Mouse (Mus musculus) liver, postnatal 0 days (tissue): ENCODE results near the gene Med26. TPM values are rescaled to one million over a fixed set of nuclear protein-coding genes. Genes with fewer than 3 reads are reported as not detected.
A peak's percentile ranks its signal among the peaks of the same experiment; 100 is the strongest.

Experiments
- ATAC-seq: fragments of 200-750 bp; cut with Nextera tagmentation; 2 replicates; pipeline ENCODE4 v1.8.0; 2017; ENCODE audit warnings: mild to moderate bottlenecking, moderate library complexity
- DNase-seq: peaks from one replicate; pipeline ENCODE4 v3.0.0-alpha.2; 2016
- H3K27ac ChIP-seq: fragments of 300-500 bp; sonication (generic); 2 replicates; pipeline ENCODE4 v1.5.1; 2014; ENCODE audit warnings: antibody characterized with exemption, moderate library complexity, mild to moderate bottlenecking, low read depth
- H3K27me3 ChIP-seq: fragments of 300-500 bp; sonication (generic); 2 replicates; pipeline ENCODE4 v1.6.1; 2014; ENCODE audit warnings: low read length, control low read depth, mixed read lengths; ENCODE audit not compliant: insufficient read depth
- H3K36me3 ChIP-seq: fragments of 300-500 bp; sonication (generic); replicated peaks from 2 replicates; pipeline ENCODE4 v1.6.1; 2014; ENCODE audit warnings: mild to moderate bottlenecking, control low read depth, low read length, moderate library complexity, mixed read lengths; ENCODE audit not compliant: insufficient read depth
- H3K4me1 ChIP-seq: fragments of 300-500 bp; sonication (generic); 2 replicates; pipeline ENCODE4 v1.6.1; 2014; ENCODE audit warnings: antibody characterized with exemption, mild to moderate bottlenecking, control low read depth; ENCODE audit not compliant: insufficient read depth
- H3K4me2 ChIP-seq: fragments of 300-500 bp; sonication (generic); 2 replicates; pipeline ENCODE4 v1.6.1; 2014; ENCODE audit warnings: low read depth, mild to moderate bottlenecking, low read length, moderate library complexity, mixed read lengths
- H3K4me3 ChIP-seq: fragments of 300-500 bp; sonication (generic); 2 replicates; pipeline ENCODE4 v1.5.1; 2014; ENCODE audit warnings: low read depth, low read length
- H3K9ac ChIP-seq: fragments of 300-500 bp; sonication (generic); replicated peaks from 2 replicates; pipeline ENCODE4 v1.6.1; 2014; ENCODE audit warnings: mild to moderate bottlenecking, moderate library complexity
- H3K9me3 ChIP-seq: fragments of 300-500 bp; sonication (generic); 2 replicates; pipeline ENCODE4 v1.6.1; 2016; ENCODE audit warnings: mild to moderate bottlenecking, control low read depth, low read length, mixed read lengths
- CTCF ChIP-seq: sonication (generic); IDR thresholded peaks from 2 replicates; pipeline ENCODE4 v1.5.1; 2016; ENCODE audit warnings: antibody characterized with exemption, low read depth
- EP300 ChIP-seq: IDR thresholded peaks from 2 replicates; pipeline ENCODE4 v1.6.1; 2016; ENCODE audit warnings: antibody characterized with exemption, low read depth, mild to moderate bottlenecking
- WGBS: fragments of 180-500 bp; shearing (Covaris S2); extraction: QIAGEN DNeasy Blood & Tissue Kit; methylation state at CpG from one replicate; pipeline ENCODE4 v1.1.7; 2014; ENCODE audit not compliant: insufficient replicate concordance; 5-methylcytosine and 5-hydroxymethylcytosine counted together
- polyA plus RNA-seq: library from polyadenylated mRNA; unstranded; fragments of >200 nt; fragmentation: Nextera tagmentation; extraction: Ambion mirVana; gene quantifications from 2 replicates; pipeline ENCODE4 v1.2.1, GENCODE M21; 2015

The Med26 gene
- polyA plus RNA-seq, 1 experiment from 2014 or later: 4.9 TPM

GRCm38 (mm10) chr8:72549314-72549892, 1.3 kb upstream of the Med26 start:
- no peaks in the 10 kb centered on the region for H3K27me3 ChIP-seq

GRCm38 (mm10) chr8:72548644-72549313, 709 bp upstream of the Med26 start:
- peak overlapping the region; percentile 98 for H3K4me3 ChIP-seq
- H3K4me2 ChIP-seq: peak overlapping the region; percentile 99
- H3K27me3 ChIP-seq: no peaks in the 10 kb centered on the region
- no peaks in the 10 kb centered on the region for H3K9me3 ChIP-seq
- ATAC-seq (peak; percentile 41), DNase-seq (no peak)
- peak overlapping the region; percentile 100 for H3K9ac ChIP-seq
- peaks cover 14% of the 10 kb centered on the region for H3K4me1 ChIP-seq
- TF ChIP-seq CTCF: no peak
- no peak for TF ChIP-seq EP300
- under 1% methylated on average over 44 of the region's 45 CpGs for WGBS
- H3K27ac ChIP-seq: peak overlapping the region; percentile 93
- H3K36me3 ChIP-seq: 0 out of 2 replicates have a peak, but pooled peaks cover 2% of the 10 kb centered on the region

More at GRCm38 (mm10) chr8:72549314-72549892, 1.3 kb upstream of the Med26 start:
- Histone ChIP-seq H3K4me3 (peak overlapping the region; percentile 98), H3K36me3 (no peaks in the 10 kb centered on the region), H3K9me3 (no peaks in the 10 kb centered on the region), H3K4me1 (peaks cover 14% of the 10 kb centered on the region), H3K27ac (peak overlapping the region; percentile 93; the same call in 1 of the 2 replicates), H3K4me2 (peak overlapping the region; percentile 99), H3K9ac (peak overlapping the region; percentile 100; the same call in 1 of the 2 replicates)
- WGBS: 21% methylated on average over 5 of the region's 5 CpGs
- no peak for ATAC-seq
- no peak for DNase-seq
- TF ChIP-seq CTCF (no peak), EP300 (no peak)

GRCm38 (mm10) chr8:72547122-72547801, 808 bp downstream of the Med26 start:
- no peak for DNase-seq
- no peaks in the 10 kb centered on the region for H3K9me3 ChIP-seq
- WGBS: 2% methylated on average over 27 of the region's 27 CpGs
- ATAC-seq: 0 out of 2 replicates have a peak, but pooled peaks have one; percentile 9
- H3K9ac ChIP-seq: peak overlapping the region; percentile 100
- no peaks in the 10 kb centered on the region for H3K27me3 ChIP-seq
- H3K27ac ChIP-seq: peak overlapping the region; percentile 93
- H3K4me1 ChIP-seq: peaks cover 14% of the 10 kb centered on the region
- peak overlapping the region; percentile 98 for H3K4me3 ChIP-seq
- TF ChIP-seq CTCF (no peak), EP300 (no peak)
- H3K4me2 ChIP-seq: peak overlapping the region; percentile 99
- 0 out of 2 replicates have a peak, but pooled peaks cover 5% of the 10 kb centered on the region for H3K36me3 ChIP-seq

- Histone ChIP-seq H3K4me3 (no peak overlapping the region), H3K4me1 (peaks cover 3% of the 10 kb centered on the region; the same call in 1 of the 2 replicates), H3K4me2 (no peak overlapping the region), H3K36me3 (0 out of 2 replicates have a peak, but pooled peaks cover 5% of the 10 kb centered on the region), H3K27me3 (no peaks in the 10 kb centered on the region), H3K27ac (no peak overlapping the region), H3K9ac (no peak overlapping the region), H3K9me3 (no peaks in the 10 kb centered on the region)
- TF ChIP-seq EP300: no peak
- TF ChIP-seq CTCF: peak; percentile 58
- ATAC-seq (peak; percentile 41; the same call in 1 of the 2 replicates), DNase-seq (no peak)
Measured at GRCm38 (mm10) chr8:72539234-72539633, 8.8 kb downstream of the Med26 start.

GRCm38 (mm10) chr8:72534888-72535287, 13.2 kb downstream of the Med26 start:
- ATAC-seq (peak; percentile 33; the same call in 1 of the 2 replicates), DNase-seq (no peak)
- H3K9me3 ChIP-seq: no peaks in the 10 kb centered on the region
- TF ChIP-seq CTCF: no peak
- TF ChIP-seq EP300: no peak
- H3K27ac ChIP-seq: no peak overlapping the region
- H3K27me3 ChIP-seq: no peaks in the 10 kb centered on the region
- H3K9ac ChIP-seq: no peak overlapping the region
- no peaks in the 10 kb centered on the region for H3K36me3 ChIP-seq
- 72% methylated on average over 3 of the region's 3 CpGs for WGBS
- no peak overlapping the region for H3K4me3 ChIP-seq
- no peak overlapping the region for H3K4me2 ChIP-seq
- peaks cover 3% of the 10 kb centered on the region; the same call in 1 of the 2 replicates for H3K4me1 ChIP-seq

- no peaks in the 10 kb centered on the region for H3K27me3 ChIP-seq
- H3K9ac ChIP-seq: no peak overlapping the region
- ATAC-seq (no peak), DNase-seq (no peak)
- H3K4me2 ChIP-seq: no peak overlapping the region
- no peak overlapping the region for H3K4me3 ChIP-seq
- no peak for TF ChIP-seq EP300
- no peak for TF ChIP-seq CTCF
- peaks cover 3% of the 10 kb centered on the region; the same call in 1 of the 2 replicates for H3K4me1 ChIP-seq
- H3K9me3 ChIP-seq: no peaks in the 10 kb centered on the region
- WGBS: 83% methylated on average over 1 of the region's 1 CpGs
- no peak overlapping the region for H3K27ac ChIP-seq
- peaks cover under 1% of the 10 kb centered on the region; the same call in 1 of the 2 replicates for H3K36me3 ChIP-seq
Measured at GRCm38 (mm10) chr8:72532103-72532502, 16.0 kb downstream of the Med26 start.
